Mouse (Mus musculus): ENCODE results near the gene Lipe. TPM values are rescaled to one million over a fixed set of nuclear protein-coding genes. Genes with fewer than 3 reads are reported as not detected.

The Lipe gene
- 90.2 and 103 TPM in 2 replicates for polyA plus RNA-seq (2012; rRNA removed)

GRCm38 (mm10) chr7:25398610-25399009, at the start of gene Lipe:
Gene Lipe, minus strand, starts transcription at chr7:25398710.
- DNase-seq: no peak
- Histone ChIP-seq H3K4me1 (ENCODE audit: control insufficient read depth, insufficient read depth, low read length) (peaks cover 10% of the 10 kb centered on the region), H3K4me3 (replicated peaks; ENCODE audit: extremely low read depth, low read depth, low read length) (no peak within 1 kb of the TSS)
- TF ChIP-seq CTCF (IDR thresholded peaks at IDR 0.05; ENCODE audit: insufficient read depth, low read length): no peak
- no peak for TF ChIP-seq POLR2A (IDR thresholded peaks at IDR 0.05; ENCODE audit: borderline replicate concordance, extremely low read depth, low read depth, low read length)
- 93% methylated on average over 1 of the region's 1 CpGs for whole genome bisulfite sequencing

DNA sequence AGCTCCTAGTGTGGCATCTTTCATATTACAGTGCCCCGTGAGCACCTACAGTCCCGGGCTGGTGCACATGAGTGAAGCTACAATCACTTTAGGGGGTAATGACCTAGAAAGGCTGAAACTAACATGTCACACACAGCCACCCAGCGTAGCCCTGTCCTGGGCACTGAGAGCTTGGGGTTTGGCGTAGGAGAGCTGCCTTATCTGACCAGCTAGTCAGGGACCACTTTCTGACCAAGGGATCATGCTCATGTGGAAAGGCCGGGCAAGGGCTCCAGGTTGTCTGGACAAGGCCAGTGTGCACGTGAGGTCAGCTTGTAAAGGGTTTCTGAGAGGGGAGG, 42.3 kb upstream of the Lipe start:
- Histone ChIP-seq H3K4me3 (replicated peaks; ENCODE audit: extremely low read depth, low read depth, low read length) (no peak overlapping the region), H3K4me1 (ENCODE audit: control insufficient read depth, insufficient read depth, low read length) (peaks cover 19% of the 10 kb centered on the region)
- no peak for DNase-seq
- 69% methylated on average over 6 of the region's 6 CpGs for WGBS
- TF ChIP-seq CTCF (IDR thresholded peaks at IDR 0.05; ENCODE audit: insufficient read depth, low read length) (no peak), POLR2A (IDR thresholded peaks at IDR 0.05; ENCODE audit: borderline replicate concordance, extremely low read depth, low read depth, low read length) (no peak)

GRCm38 (mm10) chr7:25439978-25440815, 41.7 kb upstream of the Lipe start:
- peak; percentile 56 for DNase-seq
- TF ChIP-seq CTCF (IDR thresholded peaks at IDR 0.05; ENCODE audit: insufficient read depth, low read length) (no peak), POLR2A (IDR thresholded peaks at IDR 0.05; ENCODE audit: borderline replicate concordance, extremely low read depth, low read depth, low read length) (no peak)
- H3K4me1 ChIP-seq (ENCODE audit: control insufficient read depth, insufficient read depth, low read length): peaks cover 22% of the 10 kb centered on the region
- H3K4me3 ChIP-seq (replicated peaks; ENCODE audit: extremely low read depth, low read depth, low read length): no peak overlapping the region
- WGBS: 61% methylated on average over 9 of the region's 9 CpGs

- H3K4me1 ChIP-seq (ENCODE audit: control insufficient read depth, insufficient read depth, low read length): peaks cover 31% of the 10 kb centered on the region
- WGBS: 39% methylated on average over 8 of the region's 8 CpGs
- H3K4me3 ChIP-seq (replicated peaks; ENCODE audit: extremely low read depth, low read depth, low read length): no peak overlapping the region
- no peak for DNase-seq
- no peak for TF ChIP-seq CTCF (IDR thresholded peaks at IDR 0.05; ENCODE audit: insufficient read depth, low read length)
- no peak for TF ChIP-seq POLR2A (IDR thresholded peaks at IDR 0.05; ENCODE audit: borderline replicate concordance, extremely low read depth, low read depth, low read length)
Observed at GRCm38 (mm10) chr7:25439124-25439822, 40.8 kb upstream of the Lipe start.

GRCm38 (mm10) chr7:25436704-25437103, 38.2 kb upstream of the Lipe start:
- DNase-seq: no peak
- H3K4me1 ChIP-seq (ENCODE audit: control insufficient read depth, insufficient read depth, low read length): peaks cover 41% of the 10 kb centered on the region
- 50% methylated on average over 2 of the region's 2 CpGs for whole genome bisulfite sequencing
- TF ChIP-seq POLR2A (IDR thresholded peaks at IDR 0.05; ENCODE audit: borderline replicate concordance, extremely low read depth, low read depth, low read length) (no peak), CTCF (IDR thresholded peaks at IDR 0.05; ENCODE audit: insufficient read depth, low read length) (no peak)
- H3K4me3 ChIP-seq (replicated peaks; ENCODE audit: extremely low read depth, low read depth, low read length): no peak overlapping the region

- Histone ChIP-seq H3K4me3 (replicated peaks; ENCODE audit: extremely low read depth, low read depth, low read length) (no peak overlapping the region), H3K4me1 (ENCODE audit: control insufficient read depth, insufficient read depth, low read length) (peaks cover 41% of the 10 kb centered on the region)
- no peak for DNase-seq
- 35% methylated on average over 6 of the region's 6 CpGs for WGBS
- TF ChIP-seq POLR2A (IDR thresholded peaks at IDR 0.05; ENCODE audit: borderline replicate concordance, extremely low read depth, low read depth, low read length): no peak
- no peak for TF ChIP-seq CTCF (IDR thresholded peaks at IDR 0.05; ENCODE audit: insufficient read depth, low read length)
Observed at GRCm38 (mm10) chr7:25436226-25436625, 37.7 kb upstream of the Lipe start.

DNA sequence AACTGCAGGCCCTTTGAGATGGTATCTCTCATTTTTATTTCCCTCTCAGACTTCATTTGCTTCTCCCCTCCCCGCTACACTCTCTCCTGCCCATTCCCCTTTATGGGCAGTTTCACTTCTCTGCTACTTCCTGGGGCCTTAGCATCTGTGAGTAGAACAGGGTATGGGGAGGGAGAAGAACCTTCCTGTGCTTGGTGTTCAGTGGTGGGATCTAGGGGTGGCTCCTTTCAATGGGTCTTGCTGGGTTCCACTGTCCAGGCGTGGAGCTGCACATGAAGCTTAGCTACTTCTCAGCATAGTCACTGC, 37.0 kb upstream of the Lipe start:
- DNase-seq: no peak
- 79% methylated on average over 2 of the region's 2 CpGs for WGBS
- Histone ChIP-seq H3K4me1 (ENCODE audit: control insufficient read depth, insufficient read depth, low read length) (peaks cover 39% of the 10 kb centered on the region), H3K4me3 (replicated peaks; ENCODE audit: extremely low read depth, low read depth, low read length) (no peak overlapping the region)
- TF ChIP-seq CTCF (IDR thresholded peaks at IDR 0.05; ENCODE audit: insufficient read depth, low read length) (no peak), POLR2A (IDR thresholded peaks at IDR 0.05; ENCODE audit: borderline replicate concordance, extremely low read depth, low read depth, low read length) (no peak)

- no peak overlapping the region for H3K4me3 ChIP-seq (replicated peaks; ENCODE audit: extremely low read depth, low read depth, low read length)
- no peak for DNase-seq
- no peak for TF ChIP-seq CTCF (IDR thresholded peaks at IDR 0.05; ENCODE audit: insufficient read depth, low read length)
- 0 out of 2 replicates have a peak, but pooled peaks have one; percentile 7 for TF ChIP-seq POLR2A (IDR thresholded peaks at IDR 0.05; ENCODE audit: borderline replicate concordance, extremely low read depth, low read depth, low read length)
- 74% methylated on average over 10 of the region's 10 CpGs for WGBS
- peaks cover 37% of the 10 kb centered on the region for H3K4me1 ChIP-seq (ENCODE audit: control insufficient read depth, insufficient read depth, low read length)
Observed at GRCm38 (mm10) chr7:25434654-25435545, 36.4 kb upstream of the Lipe start.
